Mouse (Mus musculus) spleen, postnatal 4 days (tissue): ENCODE measurements at regions not wholly inside any gene's neighbourhood (a gene's known extent, or its start where the extent isn't known, plus 50 kb on each side); places are given as distances from the start of the nearest gene placed in this dataset.

Experiments used
- DNase-seq, 2 experiments: peaks; one replicate each; pipeline ENCODE4 v3.0.0; 2022; ENCODE audit warnings: low spot score in 2 of 2

GRCm38 (mm10) chr4:62755237-62755900 lies 195.7 kb downstream of the Rgs3 start:
- DNase-seq: peak in 1 of 2 experiments; percentile 37

DNA sequence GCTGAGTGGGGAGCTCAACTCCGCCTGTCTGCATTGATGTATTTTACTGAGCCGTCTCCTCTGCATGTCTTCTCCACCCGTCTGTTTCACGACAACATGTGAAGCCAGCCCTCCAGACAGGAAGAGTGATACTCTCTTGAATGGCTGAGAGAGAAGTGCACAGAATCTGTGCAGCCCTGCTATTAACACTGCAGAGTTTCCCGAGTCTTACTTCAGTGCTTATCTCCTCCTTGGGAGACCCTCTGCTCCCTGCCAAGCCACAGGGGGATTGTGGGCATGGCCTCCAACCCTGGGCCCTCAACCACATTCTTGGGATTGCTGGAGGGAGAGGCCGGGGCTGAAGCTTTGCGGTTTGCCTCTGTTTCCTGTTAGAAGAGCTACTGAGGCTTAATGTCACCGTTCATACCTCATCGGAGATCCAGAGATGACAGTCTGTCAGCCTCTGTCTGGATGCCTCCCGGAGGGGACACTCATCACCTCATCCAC lies 197.1 kb downstream of the Rgs3 start:
- DNase-seq: no peak

DNA sequence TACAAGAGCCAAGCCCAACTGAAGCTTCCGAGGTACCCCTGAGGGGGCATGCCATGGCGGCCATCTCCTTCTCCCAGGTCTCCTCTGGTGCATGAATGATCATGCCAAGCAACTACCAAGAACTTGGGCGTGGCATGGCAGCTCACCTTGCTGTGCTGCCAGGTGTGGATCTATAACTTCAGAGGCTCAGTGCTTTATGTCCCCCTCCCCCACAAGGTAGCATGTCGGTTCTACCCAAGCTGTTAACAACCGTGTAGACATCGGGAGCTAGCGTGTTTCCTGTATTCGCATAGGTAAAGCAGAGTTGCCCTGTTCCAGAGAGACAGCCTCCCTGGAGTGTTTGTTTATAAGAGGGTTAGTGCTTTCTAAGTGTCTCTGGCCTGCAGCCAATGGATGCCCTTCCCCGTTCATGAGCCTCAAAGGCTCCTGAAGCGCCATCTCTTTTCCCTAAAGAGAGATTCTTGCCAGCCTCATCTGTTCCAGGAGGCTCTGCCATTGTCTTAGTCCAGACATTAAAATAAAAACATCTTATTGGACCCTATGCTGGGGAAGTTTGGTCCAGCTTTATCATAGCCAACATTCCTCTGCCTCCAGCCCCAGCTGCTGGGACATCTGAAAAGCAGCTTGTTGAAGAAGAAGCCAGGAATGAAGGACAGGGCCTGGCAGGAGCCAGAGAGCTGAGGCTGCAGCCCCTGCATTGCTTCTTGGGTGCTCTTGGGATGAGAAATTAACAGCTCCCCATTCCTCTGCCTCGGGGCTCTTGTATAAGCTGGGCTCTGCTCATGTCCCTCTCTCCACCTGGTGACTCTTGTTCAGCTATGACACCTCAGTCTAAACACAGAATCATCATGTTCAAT lies 201.3 kb downstream of the Rgs3 start:
- DNase-seq: no peak

DNA sequence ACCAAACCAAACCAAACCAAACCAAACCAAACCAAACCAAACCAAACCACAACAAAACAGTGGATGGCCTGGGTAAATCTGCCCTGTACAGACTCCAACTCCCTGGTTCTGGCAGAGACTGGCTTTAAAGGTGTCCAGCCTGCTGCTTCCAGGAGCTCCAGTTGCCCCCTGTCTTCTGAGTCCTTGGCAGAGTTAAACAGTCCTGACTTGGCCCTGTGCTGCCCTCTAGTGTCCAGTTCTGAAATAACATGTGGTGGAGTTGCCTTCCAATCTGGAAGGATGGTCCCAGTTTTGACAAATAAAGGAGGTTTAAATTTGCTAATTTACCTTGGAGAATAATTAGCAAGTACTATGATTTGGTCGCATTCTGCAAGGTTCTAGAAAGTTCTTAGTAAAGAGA lies 202.0 kb downstream of the Rgs3 start:
- DNase-seq: peak; percentile 63 to 89

GRCm38 (mm10) chr4:62763990-62764389 lies 201.4 kb upstream of the Zfp618 start:
- DNase-seq: peak; percentile 59 to 85

GRCm38 (mm10) chr4:62769469-62770234 lies 195.7 kb upstream of the Zfp618 start:
- DNase-seq: no peak

- DNase-seq: no peak
These were observed 190.3 kb upstream of the Zfp618 start for GRCm38 (mm10) chr4:62775005-62775609.

GRCm38 (mm10) chr4:62776881-62777280 lies 188.5 kb upstream of the Zfp618 start:
- no peak for DNase-seq

- peak in 1 of 2 experiments; percentile 16 for DNase-seq
These were observed 187.9 kb upstream of the Zfp618 start for GRCm38 (mm10) chr4:62777436-62777835.

DNA sequence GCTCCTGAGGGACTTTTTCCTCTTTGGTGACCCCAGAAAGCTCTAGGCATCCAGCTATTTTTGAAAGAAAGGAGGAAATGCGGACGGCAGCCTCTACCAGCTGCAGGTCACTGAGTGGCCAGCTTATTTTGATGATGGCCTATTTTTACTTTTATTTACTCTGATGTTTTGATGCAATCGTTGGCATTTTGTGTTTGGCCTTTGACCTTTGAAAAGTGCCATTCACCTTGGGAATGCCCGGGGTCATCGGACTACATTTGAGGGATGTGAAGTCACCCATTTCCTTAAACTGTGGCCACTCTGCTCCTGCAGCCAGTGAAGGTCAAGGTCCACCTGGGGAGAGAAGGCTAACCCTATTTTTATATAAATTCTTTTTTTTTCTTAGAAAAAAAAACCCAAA lies 186.8 kb upstream of the Zfp618 start:
- no peak for DNase-seq

- peak; percentile 79 to 92 for DNase-seq
These were observed 185.0 kb upstream of the Zfp618 start for GRCm38 (mm10) chr4:62780409-62780808.

DNA sequence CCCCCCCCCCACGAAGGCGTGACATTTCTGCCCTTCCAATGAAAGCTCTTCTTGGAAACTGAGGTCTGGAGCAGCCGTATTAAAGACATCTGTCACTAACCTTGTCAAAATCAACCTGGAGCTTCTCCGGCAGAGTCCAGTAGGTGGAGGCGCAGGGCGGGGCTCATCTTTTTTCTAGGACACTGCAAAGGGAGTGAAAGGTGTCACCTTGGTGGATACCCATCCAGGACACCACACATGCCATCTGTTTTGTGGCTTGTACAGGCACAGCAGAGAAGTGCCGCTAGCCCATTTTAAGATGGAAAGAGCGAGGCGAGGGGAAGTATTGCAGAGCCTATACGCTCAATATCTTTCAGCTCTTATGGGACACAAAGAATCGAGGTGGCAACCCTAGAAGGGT lies 184.5 kb upstream of the Zfp618 start:
- DNase-seq: no peak

- DNase-seq: no peak
These were observed 184.0 kb upstream of the Zfp618 start for GRCm38 (mm10) chr4:62781309-62781800.

GRCm38 (mm10) chr4:62785711-62786110 lies 179.7 kb upstream of the Zfp618 start:
- DNase-seq: no peak

GRCm38 (mm10) chr4:62789696-62790095 lies 175.7 kb upstream of the Zfp618 start:
- no peak for DNase-seq

DNA sequence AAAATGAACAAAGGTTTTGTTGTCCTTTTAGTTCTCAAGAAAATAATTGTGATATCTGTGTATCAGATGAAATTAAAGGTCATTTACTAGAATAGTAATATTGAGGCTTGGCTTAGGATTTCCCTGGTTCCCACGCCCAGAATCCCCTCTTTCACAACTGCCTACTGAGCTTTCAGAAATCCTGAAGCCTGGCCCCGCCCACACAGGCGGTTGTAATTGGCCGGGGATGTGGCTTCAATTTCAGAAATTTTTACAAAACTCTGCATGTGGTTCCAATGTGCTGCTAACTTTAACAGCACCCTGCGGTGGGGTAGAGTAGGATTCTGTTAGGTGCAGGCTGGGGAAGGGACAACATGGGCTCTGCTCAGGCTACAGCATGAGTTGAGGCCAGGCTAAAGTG lies 171.8 kb upstream of the Zfp618 start:
- no peak for DNase-seq

DNA sequence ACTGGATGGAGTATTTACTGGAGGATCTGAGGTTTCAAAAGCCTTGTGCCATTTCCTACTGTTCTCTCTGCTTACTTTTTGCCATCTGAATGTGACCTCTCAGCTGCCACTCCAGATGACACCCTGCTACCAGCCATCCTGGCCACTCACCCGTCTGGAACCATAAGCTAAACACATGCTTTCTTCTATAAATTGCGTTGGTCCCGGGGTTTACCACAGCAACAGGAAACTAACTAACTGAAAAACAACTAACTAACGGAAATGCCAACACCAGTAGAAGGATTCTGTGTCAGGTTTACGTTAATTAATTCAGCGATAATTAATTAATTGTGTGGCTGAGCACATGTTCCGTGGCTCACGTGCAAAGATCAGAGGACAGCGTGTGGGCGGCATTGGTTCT lies 169.8 kb upstream of the Zfp618 start:
- no peak for DNase-seq

- DNase-seq: no peak
These were observed 165.4 kb upstream of the Zfp618 start for GRCm38 (mm10) chr4:62799923-62800322.

DNA sequence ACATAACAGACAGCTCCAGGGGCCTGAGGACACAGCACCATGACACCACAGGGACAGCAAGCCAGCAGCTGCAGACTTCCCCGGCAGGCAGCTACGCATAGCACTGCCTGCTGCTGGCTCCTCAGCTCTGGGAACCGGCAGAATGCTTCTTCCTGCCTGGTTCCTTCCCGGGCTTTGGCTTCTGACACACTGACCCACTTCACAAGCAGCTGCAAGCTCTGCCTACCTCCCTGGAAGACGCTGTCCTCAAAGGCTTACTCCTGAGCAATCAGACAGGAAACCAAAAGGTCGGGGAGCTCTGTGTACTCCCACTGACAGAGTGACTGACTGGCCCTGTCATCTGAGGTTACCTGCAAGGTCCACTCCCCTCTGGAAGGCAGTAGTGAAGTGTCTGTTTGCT lies 159.5 kb upstream of the Zfp618 start:
- no peak for DNase-seq

DNA sequence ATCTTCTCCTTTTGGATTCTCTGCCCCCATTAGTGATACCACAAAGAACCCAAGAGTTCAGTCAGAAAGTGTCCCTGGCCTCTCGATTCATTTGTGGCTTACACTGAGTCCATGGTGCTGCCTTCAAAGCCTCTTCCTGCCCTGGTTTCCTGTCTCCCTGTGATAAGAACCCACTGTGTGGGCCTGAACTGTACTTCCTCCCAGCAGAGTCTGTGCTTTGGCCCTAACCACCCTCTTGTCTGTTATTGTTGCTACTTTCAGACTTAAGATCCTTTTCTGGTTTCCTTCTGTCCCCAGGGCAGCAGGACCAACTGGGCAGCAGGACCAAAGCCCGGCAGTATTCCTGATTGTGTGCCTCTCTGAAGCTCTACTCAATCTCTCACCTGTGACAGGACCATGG lies 158.6 kb upstream of the Zfp618 start:
- DNase-seq: no peak

DNA sequence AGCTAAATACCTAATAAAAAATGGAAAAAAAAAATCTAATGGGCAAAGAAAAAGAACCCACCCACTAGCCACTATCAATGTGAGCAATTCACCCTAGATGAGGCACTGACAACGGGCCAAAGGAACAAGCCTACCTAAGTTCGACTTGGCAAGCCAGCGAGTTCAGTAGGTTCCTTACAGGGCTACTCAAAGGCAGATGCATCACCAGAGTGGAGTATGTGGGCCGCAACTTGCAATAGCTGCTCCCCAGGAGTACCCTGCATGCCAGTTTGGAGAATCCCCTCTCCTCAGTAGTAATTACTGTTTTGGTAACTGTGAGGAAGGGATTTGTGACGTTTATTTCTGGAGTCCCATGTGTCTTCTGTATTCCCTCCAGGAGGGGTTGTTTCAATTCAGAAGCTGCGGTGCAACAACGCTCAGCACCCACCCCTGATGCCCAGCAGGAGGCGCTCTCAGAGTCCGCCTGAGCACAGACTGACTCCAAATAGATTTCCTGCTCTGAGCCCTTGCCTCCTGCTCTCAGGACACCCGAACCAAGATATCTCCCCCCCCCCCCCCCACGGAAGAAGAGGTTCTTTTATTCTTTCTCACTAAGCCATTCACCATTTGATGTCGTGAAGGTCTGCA lies 157.3 kb upstream of the Zfp618 start:
- DNase-seq: no peak
